Mouse (Mus musculus) intestine, postnatal 0 days (tissue): ENCODE measurements at regions not wholly inside any gene's neighbourhood (a gene's known extent, or its start where the extent isn't known, plus 50 kb on each side); places are given as distances from the start of the nearest gene placed in this dataset.

ENCODE experiments used
- ATAC-seq: fragments of 200-750 bp; cut with Nextera tagmentation; 2 replicates; pipeline ENCODE4 v1.8.0; 2017; ENCODE audit warnings: mild to moderate bottlenecking, moderate TSS enrichment, moderate library complexity
- H3K27ac ChIP-seq: fragments of 300-500 bp; sonication (generic); 2 replicates; pipeline ENCODE4 v1.5.1; 2014; ENCODE audit warnings: mild to moderate bottlenecking, low read depth, low read length, moderate library complexity
- H3K27me3 ChIP-seq: fragments of 300-500 bp; sonication (generic); replicated peaks from 2 replicates; pipeline ENCODE4 v1.6.1; 2014; ENCODE audit warnings: low read length, mixed read lengths; ENCODE audit not compliant: control insufficient read depth, insufficient read depth
- H3K36me3 ChIP-seq: fragments of 300-500 bp; sonication (generic); 2 replicates; pipeline ENCODE4 v1.6.1; 2014; ENCODE audit warnings: mild to moderate bottlenecking, moderate library complexity; ENCODE audit not compliant: control insufficient read depth, insufficient read depth
- H3K4me1 ChIP-seq: fragments of 300-500 bp; sonication (generic); replicated peaks from 2 replicates; pipeline ENCODE4 v1.6.1; 2014; ENCODE audit warnings: antibody characterized with exemption, low read length, mixed read lengths; ENCODE audit not compliant: control insufficient read depth, insufficient read depth
- H3K4me2 ChIP-seq: fragments of 300-500 bp; sonication (generic); replicated peaks from 2 replicates; pipeline ENCODE4 v1.6.1; 2014; ENCODE audit warnings: low read depth, mild to moderate bottlenecking, moderate library complexity
- H3K4me3 ChIP-seq: fragments of 300-500 bp; sonication (generic); 2 replicates; pipeline ENCODE4 v1.5.1; 2014; ENCODE audit warnings: low read depth, low read length
- H3K9ac ChIP-seq: fragments of 300-500 bp; sonication (generic); 2 replicates; pipeline ENCODE4 v1.6.1; 2014; ENCODE audit warnings: mild to moderate bottlenecking, low read depth, low read length
- H3K9me3 ChIP-seq: fragments of 300-500 bp; sonication (generic); 2 replicates; pipeline ENCODE4 v1.6.1; 2016; ENCODE audit warnings: mixed run types; ENCODE audit not compliant: control insufficient read depth
- CTCF ChIP-seq: sonication (generic); IDR thresholded peaks from 2 replicates; pipeline ENCODE4 v1.5.1; 2016; ENCODE audit warnings: low read depth, mild to moderate bottlenecking, control low read depth, antibody characterized with exemption, moderate library complexity
- WGBS: fragments of 180-500 bp; shearing (Covaris S2); extraction: QIAGEN DNeasy Blood & Tissue Kit; methylation state at CpG from one replicate; pipeline ENCODE4 v1.1.7; 2014; 5-methylcytosine and 5-hydroxymethylcytosine counted together

- no peak for ATAC-seq
- Histone ChIP-seq H3K9me3 (no peaks in the 10 kb centered on the region), H3K9ac (no peak overlapping the region), H3K27me3 (no peaks in the 10 kb centered on the region), H3K36me3 (no peaks in the 10 kb centered on the region), H3K4me3 (no peak overlapping the region), H3K4me1 (no peaks in the 10 kb centered on the region), H3K4me2 (no peak overlapping the region), H3K27ac (no peak overlapping the region)
- 67% methylated on average over 11 of the region's 11 CpGs for WGBS
- TF ChIP-seq CTCF: no peak
Measured at GRCm38 (mm10) chr12:117344266-117345087, 171.8 kb upstream of the Rapgef5 start.

GRCm38 (mm10) chr12:117345088-117345977 is 170.9 kb upstream of the Rapgef5 start:
- WGBS: 33% methylated on average over 20 of the region's 20 CpGs
- no peak for ATAC-seq
- Histone ChIP-seq H3K4me2 (no peak overlapping the region), H3K9me3 (no peaks in the 10 kb centered on the region), H3K4me3 (no peak overlapping the region), H3K27me3 (no peaks in the 10 kb centered on the region), H3K27ac (no peak overlapping the region), H3K4me1 (no peaks in the 10 kb centered on the region), H3K36me3 (no peaks in the 10 kb centered on the region), H3K9ac (no peak overlapping the region)
- peak; percentile 24; the same call in 1 of the 2 replicates for TF ChIP-seq CTCF

- Histone ChIP-seq H3K9ac (no peak overlapping the region), H3K4me2 (no peak overlapping the region), H3K9me3 (no peaks in the 10 kb centered on the region), H3K27me3 (no peaks in the 10 kb centered on the region), H3K4me1 (no peaks in the 10 kb centered on the region), H3K36me3 (no peaks in the 10 kb centered on the region), H3K27ac (no peak overlapping the region), H3K4me3 (no peak overlapping the region)
- TF ChIP-seq CTCF: no peak
- 92% methylated on average over 2 of the region's 2 CpGs for WGBS
- no peak for ATAC-seq
Measured at GRCm38 (mm10) chr12:117346091-117346490, 170.2 kb upstream of the Rapgef5 start.

- peak; percentile 9; the same call in 1 of the 2 replicates for TF ChIP-seq CTCF
- H3K9ac ChIP-seq: no peak overlapping the region
- no peak for ATAC-seq
Measured at GRCm38 (mm10) chr12:117347135-117347534, 169.1 kb upstream of the Rapgef5 start.

GRCm38 (mm10) chr12:117348516-117348915 is 167.8 kb upstream of the Rapgef5 start:
- no peak overlapping the region for H3K4me3 ChIP-seq
- H3K36me3 ChIP-seq: no peaks in the 10 kb centered on the region
- H3K9ac ChIP-seq: no peak overlapping the region
- no peaks in the 10 kb centered on the region for H3K27me3 ChIP-seq
- TF ChIP-seq CTCF: no peak
- H3K4me1 ChIP-seq: no peaks in the 10 kb centered on the region
- 79% methylated on average over 3 of the region's 3 CpGs for WGBS
- H3K27ac ChIP-seq: no peak overlapping the region
- H3K9me3 ChIP-seq: no peaks in the 10 kb centered on the region
- ATAC-seq: no peak
- H3K4me2 ChIP-seq: no peak overlapping the region

More at GRCm38 (mm10) chr12:117347135-117347534, 169.1 kb upstream of the Rapgef5 start:
- Histone ChIP-seq H3K4me3 (no peak overlapping the region), H3K4me1 (no peaks in the 10 kb centered on the region), H3K27ac (no peak overlapping the region), H3K4me2 (no peak overlapping the region), H3K27me3 (no peaks in the 10 kb centered on the region), H3K9me3 (no peaks in the 10 kb centered on the region), H3K36me3 (no peaks in the 10 kb centered on the region)
- 62% methylated on average over 3 of the region's 3 CpGs for WGBS

- no peak for ATAC-seq
Measured at GRCm38 (mm10) chr12:117351900-117352299, 164.4 kb upstream of the Rapgef5 start.

More at GRCm38 (mm10) chr12:117351900-117352299, 164.4 kb upstream of the Rapgef5 start:
- Histone ChIP-seq H3K4me3 (no peak overlapping the region), H3K4me1 (no peaks in the 10 kb centered on the region), H3K27ac (no peak overlapping the region), H3K4me2 (no peak overlapping the region), H3K9me3 (no peaks in the 10 kb centered on the region), H3K27me3 (no peaks in the 10 kb centered on the region), H3K9ac (no peak overlapping the region), H3K36me3 (no peaks in the 10 kb centered on the region)
- no peak for TF ChIP-seq CTCF
- WGBS: 26% methylated on average over 5 of the region's 5 CpGs
